Mouse (Mus musculus) MEL (cell line): ENCODE results near the gene Fbxw11.

ENCODE experiments used
- BHLHE40 ChIP-seq: IDR thresholded peaks from 2 replicates; pipeline ENCODE4 v1.6.1; 2012; ENCODE audit warnings: low read depth, mild to moderate bottlenecking, inconsistent platforms, low read length, improper control_type of control experiment, borderline replicate concordance
- CHD2 ChIP-seq: IDR thresholded peaks from 2 replicates; pipeline ENCODE4 v1.6.1; 2011; ENCODE audit warnings: low read length, improper control_type of control experiment
- CTCF ChIP-seq, 3 experiments: IDR thresholded peaks in 2 of 3; conservative IDR thresholded peaks in 1 of 3; 2 replicates each; pipeline ENCODE4 v1.5.1; 2011 to 2012; ENCODE audit warnings: low read length in 3 of 3, low read depth in 2 of 3, mild to moderate bottlenecking in 2 of 3, improper control_type of control experiment in 1 of 3, inconsistent platforms in 1 of 3, mixed read lengths in 1 of 3, moderate library complexity in 1 of 3; ENCODE audit not compliant: control insufficient read depth in 1 of 3, insufficient read depth in 1 of 3, poor library complexity in 1 of 3, severe bottlenecking in 1 of 3
- E2F4 ChIP-seq: IDR thresholded peaks from 2 replicates; pipeline ENCODE4 v1.6.1; 2011; ENCODE audit warnings: low read depth, low read length, improper control_type of control experiment, borderline replicate concordance
- EP300 ChIP-seq, 2 experiments: IDR thresholded peaks; 2 replicates each; pipeline ENCODE4 v1.6.1; 2011; ENCODE audit warnings: improper control_type of control experiment in 2 of 2, low read length in 2 of 2, low read depth in 1 of 2, mild to moderate bottlenecking in 1 of 2
- JUND ChIP-seq: IDR thresholded peaks from 2 replicates; pipeline ENCODE4 v1.6.1; 2011; ENCODE audit warnings: low read depth, mild to moderate bottlenecking, improper control_type of control experiment, low read length
- MAX ChIP-seq: IDR thresholded peaks from 2 replicates; pipeline ENCODE4 v1.6.1; 2011; ENCODE audit warnings: low read length, improper control_type of control experiment
- MYC ChIP-seq: IDR thresholded peaks from 2 replicates; pipeline ENCODE4 v1.6.1; 2011; ENCODE audit warnings: low read depth, mild to moderate bottlenecking, low read length, improper control_type of control experiment, moderate library complexity
- POLR2A ChIP-seq, 2 experiments: IDR thresholded peaks; 2 replicates each; pipeline ENCODE4 v1.6.1; 2011 to 2012; ENCODE audit warnings: low read length in 2 of 2, mild to moderate bottlenecking in 2 of 2, control low read depth in 1 of 2, improper control_type of control experiment in 1 of 2, low read depth in 1 of 2, moderate library complexity in 1 of 2; ENCODE audit not compliant: control insufficient read depth in 1 of 2, insufficient read depth in 1 of 2, poor library complexity in 1 of 2
- POLR2AphosphoS5 ChIP-seq: IDR thresholded peaks from 2 replicates; pipeline ENCODE4 v1.6.1; 2012; ENCODE audit warnings: low read depth, borderline replicate concordance, mild to moderate bottlenecking, inconsistent platforms, low read length, moderate library complexity, mixed read lengths
- RAD21 ChIP-seq: IDR thresholded peaks from 2 replicates; pipeline ENCODE4 v1.6.1; 2011; ENCODE audit warnings: mild to moderate bottlenecking, low read depth, low read length, improper control_type of control experiment
- SIN3A ChIP-seq: IDR thresholded peaks from 2 replicates; pipeline ENCODE4 v1.6.1; 2012; ENCODE audit warnings: low read length, improper control_type of control experiment, inconsistent platforms
- TAL1 ChIP-seq: IDR thresholded peaks from 2 replicates; pipeline ENCODE4 v1.6.1; 2012; ENCODE audit warnings: mild to moderate bottlenecking, inconsistent platforms, low read length, moderate library complexity, mixed read lengths
- ZC3H11A ChIP-seq: IDR thresholded peaks from 2 replicates; pipeline ENCODE4 v1.6.1; 2012; ENCODE audit warnings: low read depth, mild to moderate bottlenecking, inconsistent platforms, low read length, improper control_type of control experiment

GRCm38 (mm10) chr11:32642899-32643886, 669 bp downstream of the Fbxw11 start:
- TF ChIP-seq SIN3A, result no peak; the same call in 1 of the 2 replicates
- no peak for TF ChIP-seq CTCF (IDR thresholded peaks at IDR 0.05 in 2 of 3, conservative IDR thresholded peaks at IDR 0.05 in 1 of 3; ENCODE audit: control insufficient read depth in 1 of 3, insufficient read depth in 1 of 3, low read depth in 2 of 3, low read length in 3 of 3, poor library complexity in 1 of 3, severe bottlenecking in 1 of 3)
- no peak for TF ChIP-seq POLR2A (IDR thresholded peaks at IDR 0.05; ENCODE audit: control insufficient read depth in 1 of 2, insufficient read depth in 1 of 2, low read depth in 1 of 2, low read length in 2 of 2, poor library complexity in 1 of 2)
- TF ChIP-seq EP300 (IDR thresholded peaks at IDR 0.05; ENCODE audit: low read depth in 1 of 2, low read length in 2 of 2), result no peak
- no peak for TF ChIP-seq POLR2AphosphoS5
- TF ChIP-seq BHLHE40, result no peak
- TF ChIP-seq RAD21, result no peak
- TF ChIP-seq E2F4, result no peak
- no peak for TF ChIP-seq MAX
- TF ChIP-seq CHD2, result no peak
- TF ChIP-seq JUND, result no peak
- no peak for TF ChIP-seq TAL1
- no peak for TF ChIP-seq MYC
- no peak for TF ChIP-seq ZC3H11A
